Comparison of ENCODE assay signal across 25 mouse cellular contexts in genomic region chr9:23122524-23122923, GRCm38 (mm10).
DNase-seq lines count a peak whose midpoint lies in the region; ATAC-seq and TF ChIP-seq lines count a peak whose summit lies in the region.
"Had no signal": no experiment of that assay in that cellular context is flagged by ENCODE, and none has a peak within 500 bp of the region (broad histone marks: within the 10 kb centered on the region; RNA-seq: fewer than 3 reads in every experiment).

No protein-coding gene starts in this region.

- WGBS in hindbrain, embryonic 16.5 days: 67% methylated on average over 5 of the region's 5 CpGs
- WGBS in hindbrain, embryonic 11.5 days: 86% methylated on average over 5 of the region's 5 CpGs

- H3K4me1 ChIP-seq in hindbrain, embryonic 16.5 days (ENCODE audit: control insufficient read depth, insufficient read depth, low read depth, low read length): peaks cover 3% of the 10 kb centered on the region; the same call in 1 of the 2 replicates
- H3K4me1 ChIP-seq in hindbrain, embryonic 11.5 days (replicated peaks; ENCODE audit: control insufficient read depth, insufficient read depth, low read length): no peaks in the 10 kb centered on the region

- peak; percentile 32; the same call in 1 of the 2 replicates for ATAC-seq in hindbrain, embryonic 16.5 days
- no peak for ATAC-seq in hindbrain, embryonic 11.5 days (ENCODE audit: low FRiP score)
- ATAC-seq in CD4-positive, CD25-positive, alpha-beta regulatory T cell, adult 4 months: no peak
- ATAC-seq: activated CD4-positive, CD25-positive, alpha-beta regulatory T cell, adult 4 months; forebrain, embryonic 14.5 days; forebrain, embryonic 16.5 days; Patski had no signal

- H3K36me3 ChIP-seq in hindbrain, embryonic 16.5 days (ENCODE audit: control insufficient read depth, insufficient read depth, low read length): no peaks in the 10 kb centered on the region
- H3K36me3 ChIP-seq in hindbrain, embryonic 11.5 days (ENCODE audit: control insufficient read depth, insufficient read depth, low read length): no peaks in the 10 kb centered on the region
- H3K36me3 ChIP-seq: embryonic facial prominence, embryonic 13.5 days; embryonic facial prominence, embryonic 15.5 days; forebrain, embryonic 10.5 days; forebrain, embryonic 12.5 days had no signal

- no peaks in the 10 kb centered on the region for H3K9me3 ChIP-seq in hindbrain, embryonic 16.5 days (ENCODE audit: control insufficient read depth, low read length)
- no peaks in the 10 kb centered on the region for H3K9me3 ChIP-seq in hindbrain, embryonic 11.5 days (ENCODE audit: control insufficient read depth, low read length)
- H3K9me3 ChIP-seq: embryonic facial prominence, embryonic 13.5 days; embryonic facial prominence, embryonic 15.5 days; forebrain, embryonic 10.5 days; forebrain, embryonic 12.5 days had no signal

- H3K4me2 ChIP-seq in hindbrain, embryonic 16.5 days (ENCODE audit: low read length): no peak overlapping the region
- H3K4me2 ChIP-seq in hindbrain, embryonic 11.5 days (replicated peaks; ENCODE audit: low read depth, low read length): no peak overlapping the region
- H3K4me2 ChIP-seq: embryonic facial prominence, embryonic 13.5 days; embryonic facial prominence, embryonic 15.5 days; forebrain, embryonic 12.5 days had no signal

- H3K4me3 ChIP-seq in hindbrain, embryonic 16.5 days (ENCODE audit: low read length): no peak overlapping the region
- no peak overlapping the region for H3K4me3 ChIP-seq in hindbrain, embryonic 11.5 days (ENCODE audit: low read depth, low read length)
- H3K4me3 ChIP-seq: embryonic facial prominence, embryonic 13.5 days; embryonic facial prominence, embryonic 15.5 days; erythroblast, embryonic 14.5 days; forebrain, embryonic 10.5 days; forebrain, embryonic 12.5 days had no signal

- no peak for TF ChIP-seq POLR2A in brain, embryonic 14.5 days (IDR thresholded peaks at IDR 0.05; ENCODE audit: borderline replicate concordance, extremely low read depth, insufficient read depth, insufficient read length, poor library complexity, severe bottlenecking)

- no peak for TF ChIP-seq CTCF in brain, embryonic 14.5 days (IDR thresholded peaks at IDR 0.05; ENCODE audit: borderline replicate concordance, extremely low read depth, insufficient read depth, insufficient read length)

- no peak for DNase-seq in hindbrain, embryonic 11.5 days (ENCODE audit: low spot score)
- peak; percentile 6 for DNase-seq in 3T3-L1 (ENCODE audit: low read depth, low spot score)
- DNase-seq in NIH3T3 (ENCODE audit: low read depth): peak; percentile 70
- DNase-seq in brain, embryonic 14.5 days (ENCODE audit: low read depth): peak; percentile 18
- no peak for DNase-seq in cerebellum, postnatal 25 days
- DNase-seq in adrenal gland, postnatal 25 days: no peak
- DNase-seq: adrenal gland, adult 8-10 months; adrenal gland, postnatal 14 days; cerebellum, adult 11-12 months; cerebellum, adult 2 months; cerebellum, adult 9-10 months; cerebellum, postnatal 10 days; cerebellum, postnatal 36 days; embryo, embryonic 11 days had no signal

- no peak overlapping the region for H3K27ac ChIP-seq in hindbrain, embryonic 16.5 days (ENCODE audit: low read depth, low read length)
- H3K27ac ChIP-seq in hindbrain, embryonic 11.5 days (ENCODE audit: low read depth, low read length): no peak overlapping the region
- H3K27ac ChIP-seq: embryonic facial prominence, embryonic 13.5 days; embryonic facial prominence, embryonic 15.5 days; forebrain, embryonic 10.5 days; forebrain, embryonic 12.5 days had no signal

- no peak overlapping the region for H3K9ac ChIP-seq in hindbrain, embryonic 16.5 days (ENCODE audit: low read depth, low read length)
- H3K9ac ChIP-seq in hindbrain, embryonic 11.5 days (ENCODE audit: low read depth, low read length): no peak overlapping the region
- H3K9ac ChIP-seq: embryonic facial prominence, embryonic 13.5 days; embryonic facial prominence, embryonic 15.5 days; forebrain, embryonic 12.5 days had no signal

- H3K27me3 ChIP-seq in hindbrain, embryonic 16.5 days (replicated peaks; ENCODE audit: control insufficient read depth, insufficient read depth, low read length): no peaks in the 10 kb centered on the region
- no peaks in the 10 kb centered on the region for H3K27me3 ChIP-seq in hindbrain, embryonic 11.5 days (ENCODE audit: control insufficient read depth, insufficient read depth, low read length)
- H3K27me3 ChIP-seq: embryonic facial prominence, embryonic 13.5 days; embryonic facial prominence, embryonic 15.5 days; forebrain, embryonic 12.5 days; Patski had no signal

Comparison
In these comparisons a context has a peak if more than half of its experiments do, and no peak if none do; other contexts are left out.
1. DNase-seq: peak in 3T3-L1 (single experiment), NIH3T3 (single experiment) and brain, embryonic 14.5 days (single experiment); none in hindbrain, embryonic 11.5 days (single experiment), cerebellum, postnatal 25 days (0 of 2) and adrenal gland, postnatal 25 days (single experiment).